Mouse (Mus musculus) myocyte (in vitro differentiated cells): Measurements from ENCODE around the gene 1600014C10Rik. TPM values are rescaled to one million over a fixed set of nuclear protein-coding genes. Genes with fewer than 3 reads are reported as not detected.

Source experiments
- H3K27me3 ChIP-seq: one replicate; pipeline ENCODE4 v1.6.1; 2011; ENCODE audit not compliant: control insufficient read depth, insufficient read depth, insufficient read length
- H3K36me3 ChIP-seq: one replicate; pipeline ENCODE4 v1.6.1; 2011; ENCODE audit not compliant: control insufficient read depth, insufficient read depth
- H3K4me2 ChIP-seq: one replicate; pipeline ENCODE4 v1.6.1; 2011; ENCODE audit warnings: low read depth, control low read depth
- H3K4me3 ChIP-seq: one replicate; pipeline ENCODE4 v1.5.1; 2011; ENCODE audit warnings: mild to moderate bottlenecking, control low read depth, moderate library complexity
- H3K79me2 ChIP-seq: one replicate; pipeline ENCODE4 v1.6.1; 2011; ENCODE audit not compliant: control insufficient read depth, insufficient read depth
- H3ac ChIP-seq: one replicate; pipeline ENCODE4 v1.6.1; 2011; ENCODE audit not compliant: control insufficient read depth, insufficient read length
- CEBPB ChIP-seq: IDR thresholded peaks from 2 replicates; pipeline ENCODE4 v1.6.1; 2011; ENCODE audit warnings: mild to moderate bottlenecking, moderate library complexity; ENCODE audit not compliant: poor library complexity, insufficient read depth, severe bottlenecking
- E2F4 ChIP-seq: IDR thresholded peaks from one replicate; pipeline ENCODE4 v1.6.1; 2011; ENCODE audit warnings: mild to moderate bottlenecking, control low read depth, moderate library complexity; ENCODE audit not compliant: insufficient read depth
- MAX ChIP-seq: IDR thresholded peaks from one replicate; pipeline ENCODE4 v1.6.1; 2011; ENCODE audit warnings: low read depth, mild to moderate bottlenecking, control low read depth
- MYOD1 ChIP-seq, 3 experiments: IDR thresholded peaks; one replicate each; pipeline ENCODE4 v1.6.1; 2011; ENCODE audit warnings: control low read depth in 2 of 3, low read depth in 2 of 3, mild to moderate bottlenecking in 2 of 3, moderate library complexity in 1 of 3; ENCODE audit not compliant: insufficient read length in 2 of 3, control insufficient read depth in 1 of 3
- MYOG ChIP-seq, 3 experiments: IDR thresholded peaks; one replicate each; pipeline ENCODE4 v1.6.1; 2011; ENCODE audit warnings: control low read depth in 2 of 3, low read depth in 2 of 3, mild to moderate bottlenecking in 2 of 3; ENCODE audit not compliant: insufficient read length in 2 of 3, control insufficient read depth in 1 of 3, insufficient read depth in 1 of 3
- POLR2A ChIP-seq: IDR thresholded peaks from one replicate; pipeline ENCODE4 v1.6.1; 2011; ENCODE audit warnings: low read depth, mild to moderate bottlenecking, control low read depth, moderate library complexity; ENCODE audit not compliant: insufficient read length
- POLR2AphosphoS2 ChIP-seq: IDR thresholded peaks from one replicate; pipeline ENCODE4 v1.6.1; 2011; ENCODE audit warnings: low read depth, control low read depth; ENCODE audit not compliant: insufficient read length
- REST ChIP-seq: IDR thresholded peaks from one replicate; pipeline ENCODE4 v1.6.1; 2011; ENCODE audit warnings: mild to moderate bottlenecking, control low read depth, moderate library complexity; ENCODE audit not compliant: insufficient read depth, insufficient read length
- SRF ChIP-seq: IDR thresholded peaks from one replicate; pipeline ENCODE4 v1.6.1; 2011; ENCODE audit warnings: low read depth; ENCODE audit not compliant: control insufficient read depth, insufficient read length
- TCF12 ChIP-seq: IDR thresholded peaks from one replicate; pipeline ENCODE4 v1.6.1; 2011; ENCODE audit warnings: mild to moderate bottlenecking, control low read depth; ENCODE audit not compliant: poor library complexity, insufficient read depth, severe bottlenecking
- TCF3 ChIP-seq: IDR thresholded peaks from one replicate; pipeline ENCODE4 v1.6.1; 2011; ENCODE audit warnings: low read depth, control low read depth; ENCODE audit not compliant: insufficient read length
- USF1 ChIP-seq: IDR thresholded peaks from one replicate; pipeline ENCODE4 v1.6.1; 2011; ENCODE audit warnings: low read depth, mild to moderate bottlenecking, control low read depth, moderate library complexity
- polyA plus RNA-seq: library from polyadenylated mRNA; unstranded; fragments of >200 nt; fragmentation: generic; extraction: Trizol; gene quantifications from one replicate; pipeline ENCODE4 v1.2.1, GENCODE M21; 2012; ENCODE audit warnings: missing spikeins

Gene 1600014C10Rik
- polyA plus RNA-seq, 1 experiment: 5.1 TPM

DNA sequence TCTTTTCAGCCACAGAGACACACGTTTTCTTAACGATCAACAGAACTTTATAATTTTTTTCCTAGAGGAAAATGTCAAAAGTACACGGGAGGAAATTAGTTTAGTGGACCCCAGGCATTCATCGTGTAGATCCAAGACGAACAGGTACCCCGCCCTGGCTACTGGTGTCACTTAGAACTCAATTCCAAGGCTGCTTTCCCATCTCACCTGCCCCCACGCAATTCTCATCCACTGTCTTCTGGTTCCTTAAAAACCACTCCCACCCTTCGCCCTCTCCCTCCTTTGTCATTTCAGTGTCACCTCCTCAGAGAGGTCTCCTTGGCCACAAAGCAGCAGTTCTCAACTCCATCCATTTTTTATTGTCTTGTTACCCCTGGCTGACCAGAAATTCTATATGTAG, 45.3 kb downstream of the 1600014C10Rik start:
- Histone ChIP-seq H3K4me2 (peak overlapping the region; percentile 65), H3K36me3 (no peaks in the 10 kb centered on the region), H3K4me3 (peak overlapping the region; percentile 80), H3K79me2 (peaks cover 32% of the 10 kb centered on the region), H3K27me3 (no peaks in the 10 kb centered on the region), H3ac (peak overlapping the region; percentile 34)
- TF ChIP-seq REST: no peak
- no peak for TF ChIP-seq E2F4
- no peak for TF ChIP-seq TCF12
- no peak for TF ChIP-seq CEBPB
- TF ChIP-seq MYOD1 (IDR thresholded peaks at IDR 0.05; ENCODE audit: control insufficient read depth in 1 of 3, insufficient read length in 2 of 3, low read depth in 2 of 3): no peak
- no peak for TF ChIP-seq POLR2AphosphoS2
- TF ChIP-seq POLR2A: no peak
- no peak for TF ChIP-seq TCF3

DNA sequence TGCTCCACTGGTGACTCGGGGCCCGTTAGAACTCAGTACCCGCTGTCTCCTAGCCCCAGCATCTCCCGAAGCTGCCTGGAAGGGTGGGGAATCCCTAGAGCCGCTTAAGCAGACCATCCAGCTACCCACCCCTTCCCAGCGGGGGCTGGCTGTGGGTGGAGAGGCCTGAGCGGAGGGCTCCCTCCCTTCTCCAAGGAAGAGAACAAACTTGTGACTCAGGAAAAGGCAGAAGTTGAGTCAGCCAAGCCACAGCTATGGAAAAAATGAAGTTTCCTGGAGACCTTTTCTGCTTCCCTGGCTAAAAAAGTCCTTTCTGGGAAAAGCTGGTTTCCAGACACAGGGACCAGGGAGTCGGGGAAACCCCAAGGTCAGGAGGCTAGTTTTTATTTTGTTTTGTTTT, 47.3 kb downstream of the 1600014C10Rik start:
- H3ac ChIP-seq: no peak overlapping the region
- H3K27me3 ChIP-seq: no peaks in the 10 kb centered on the region
- H3K79me2 ChIP-seq: peaks cover 16% of the 10 kb centered on the region
- TF ChIP-seq TCF12 (no peak), POLR2AphosphoS2 (no peak), MAX (no peak), SRF (no peak), TCF3 (no peak), MYOG (IDR thresholded peaks at IDR 0.05; ENCODE audit: control insufficient read depth in 1 of 3, insufficient read depth in 1 of 3, insufficient read length in 2 of 3, low read depth in 2 of 3) (peak in 1 of 3 experiments; percentile 25), POLR2A (no peak)
- H3K4me2 ChIP-seq: peak overlapping the region; percentile 53
- no peaks in the 10 kb centered on the region for H3K36me3 ChIP-seq
- H3K4me3 ChIP-seq: no peak overlapping the region

DNA sequence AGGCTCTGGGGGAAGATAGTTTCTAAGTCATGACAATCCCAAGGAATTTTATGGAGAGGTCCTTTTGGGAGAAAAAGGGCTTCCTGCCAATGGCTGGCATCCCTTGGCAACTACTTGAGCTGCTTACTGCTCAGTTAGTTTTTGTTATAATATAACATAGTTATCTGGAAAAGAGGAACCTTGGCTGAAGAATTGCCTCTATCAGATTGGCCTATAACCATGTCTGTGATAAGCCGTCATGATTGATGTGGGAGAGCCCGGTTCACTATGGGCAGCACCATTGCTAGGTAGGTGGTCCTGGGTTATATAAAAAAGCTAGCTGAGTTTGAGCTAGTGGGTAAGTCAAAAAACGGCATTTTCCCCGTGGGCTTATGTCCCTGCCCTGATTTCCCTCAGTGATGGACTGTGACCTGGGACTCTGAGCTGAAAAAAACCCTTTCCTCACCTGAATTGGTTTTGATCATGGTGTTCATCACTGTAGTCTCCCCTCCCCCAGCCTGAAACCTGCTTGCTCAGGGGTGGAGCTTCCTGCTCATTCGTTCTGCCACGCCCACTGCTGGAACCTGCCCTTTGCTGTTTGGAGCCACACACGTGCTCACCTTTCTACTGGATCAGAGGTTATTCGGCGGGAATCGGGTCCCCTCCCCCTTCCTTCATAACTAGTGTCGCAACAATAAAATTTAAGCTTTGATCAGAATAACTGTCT, 53.5 kb downstream of the 1600014C10Rik start:
- no peak overlapping the region for H3K4me2 ChIP-seq

GRCm38 (mm10) chr7:38237140-38237539, 54.1 kb downstream of the 1600014C10Rik start:
- Histone ChIP-seq H3K4me2 (no peak overlapping the region), H3ac (no peak overlapping the region), H3K79me2 (no peaks in the 10 kb centered on the region), H3K36me3 (no peaks in the 10 kb centered on the region), H3K4me3 (no peak overlapping the region), H3K27me3 (no peaks in the 10 kb centered on the region)
- TF ChIP-seq REST (no peak), TCF12 (no peak), MYOG (IDR thresholded peaks at IDR 0.05; ENCODE audit: control insufficient read depth in 1 of 3, insufficient read depth in 1 of 3, insufficient read length in 2 of 3, low read depth in 2 of 3) (no peak), CEBPB (no peak)

More for the DNA sequence above, 53.5 kb downstream of the 1600014C10Rik start:
- Histone ChIP-seq H3ac (no peak overlapping the region), H3K4me3 (no peak overlapping the region), H3K36me3 (no peaks in the 10 kb centered on the region), H3K27me3 (no peaks in the 10 kb centered on the region), H3K79me2 (no peaks in the 10 kb centered on the region)
- no peak for TF ChIP-seq MYOG (IDR thresholded peaks at IDR 0.05; ENCODE audit: control insufficient read depth in 1 of 3, insufficient read depth in 1 of 3, insufficient read length in 2 of 3, low read depth in 2 of 3)
- TF ChIP-seq REST: no peak
- TF ChIP-seq CEBPB: no peak
- no peak for TF ChIP-seq E2F4
- no peak for TF ChIP-seq MAX
- no peak for TF ChIP-seq POLR2A
- no peak for TF ChIP-seq TCF12
- no peak for TF ChIP-seq SRF
- TF ChIP-seq POLR2AphosphoS2: no peak
- no peak for TF ChIP-seq MYOD1 (IDR thresholded peaks at IDR 0.05; ENCODE audit: control insufficient read depth in 1 of 3, insufficient read length in 2 of 3, low read depth in 2 of 3)

- H3ac ChIP-seq: no peak overlapping the region
- H3K4me2 ChIP-seq: no peak overlapping the region
- no peaks in the 10 kb centered on the region for H3K79me2 ChIP-seq
- H3K27me3 ChIP-seq: no peaks in the 10 kb centered on the region
- no peak overlapping the region for H3K4me3 ChIP-seq
- TF ChIP-seq MYOG (IDR thresholded peaks at IDR 0.05; ENCODE audit: control insufficient read depth in 1 of 3, insufficient read depth in 1 of 3, insufficient read length in 2 of 3, low read depth in 2 of 3) (no peak), E2F4 (no peak), POLR2AphosphoS2 (no peak), USF1 (no peak), TCF12 (no peak), SRF (no peak), POLR2A (no peak), CEBPB (no peak), REST (no peak), MAX (no peak), TCF3 (no peak), MYOD1 (IDR thresholded peaks at IDR 0.05; ENCODE audit: control insufficient read depth in 1 of 3, insufficient read length in 2 of 3, low read depth in 2 of 3) (no peak)
- H3K36me3 ChIP-seq: no peaks in the 10 kb centered on the region
Measured at GRCm38 (mm10) chr7:38242417-38242816, 59.4 kb downstream of the 1600014C10Rik start.

Other genes starting within 250 kb of the 1600014C10Rik start
- gene Uri1, start 159.7 kb upstream of the 1600014C10Rik start, polyA plus RNA-seq: 13.4 TPM
- gene Ccne1, start 75.7 kb upstream of the 1600014C10Rik start, polyA plus RNA-seq: 7.4 TPM
- gene Plekhf1, start 44.8 kb downstream of the 1600014C10Rik start, polyA plus RNA-seq: 3.0 TPM
- gene Pop4, start 88.2 kb downstream of the 1600014C10Rik start, polyA plus RNA-seq: 10.0 TPM